Mouse (Mus musculus) hindbrain, embryonic 16.5 days (tissue): ENCODE data around the gene Gm49396. TPM values are rescaled to one million over a fixed set of nuclear protein-coding genes. Genes with fewer than 3 reads are reported as not detected.

Experiments used
- ATAC-seq: fragments of 200-750 bp; cut with Nextera tagmentation; 2 replicates; pipeline ENCODE4 v1.8.0; 2017; ENCODE audit warnings: moderate TSS enrichment, moderate library complexity
- H3K27ac ChIP-seq: fragments of 300-500 bp; sonication (generic); 2 replicates; pipeline ENCODE4 v1.5.1; 2014; ENCODE audit warnings: low read depth, mild to moderate bottlenecking, control low read depth, low read length, moderate library complexity
- H3K27me3 ChIP-seq: fragments of 300-500 bp; sonication (generic); replicated peaks from 2 replicates; pipeline ENCODE4 v1.6.1; 2014; ENCODE audit warnings: low read length; ENCODE audit not compliant: control insufficient read depth, insufficient read depth
- H3K36me3 ChIP-seq: fragments of 300-500 bp; sonication (generic); 2 replicates; pipeline ENCODE4 v1.6.1; 2014; ENCODE audit warnings: mild to moderate bottlenecking, low read length, moderate library complexity, mixed read lengths; ENCODE audit not compliant: control insufficient read depth, insufficient read depth
- H3K4me1 ChIP-seq: fragments of 300-500 bp; sonication (generic); 2 replicates; pipeline ENCODE4 v1.6.1; 2014; ENCODE audit warnings: low read depth, low read length; ENCODE audit not compliant: control insufficient read depth, insufficient read depth
- H3K4me2 ChIP-seq: fragments of 300-500 bp; sonication (generic); 2 replicates; pipeline ENCODE4 v1.6.1; 2014; ENCODE audit warnings: mild to moderate bottlenecking, low read length, control low read depth, moderate library complexity
- H3K4me3 ChIP-seq: fragments of 300-500 bp; sonication (generic); 2 replicates; pipeline ENCODE4 v1.5.1; 2014; ENCODE audit warnings: mild to moderate bottlenecking, low read length, control low read depth, moderate library complexity
- H3K9ac ChIP-seq: fragments of 300-500 bp; sonication (generic); 2 replicates; pipeline ENCODE4 v1.6.1; 2014; ENCODE audit warnings: low read depth, mild to moderate bottlenecking, control low read depth, low read length, moderate library complexity
- H3K9me3 ChIP-seq: fragments of 300-500 bp; sonication (generic); 2 replicates; pipeline ENCODE4 v1.6.1; 2014; ENCODE audit warnings: mild to moderate bottlenecking, low read length, moderate library complexity; ENCODE audit not compliant: control insufficient read depth
- WGBS: fragments of 180-500 bp; shearing (Covaris S2); extraction: QIAGEN DNeasy Blood & Tissue Kit; methylation state at CpG from one replicate; pipeline ENCODE4 v1.1.7; 2014; 5-methylcytosine and 5-hydroxymethylcytosine counted together
- polyA plus RNA-seq: library from polyadenylated mRNA; unstranded; fragments of >200 nt; fragmentation: Nextera tagmentation; extraction: Ambion mirVana; gene quantifications from 2 replicates; pipeline ENCODE4 v1.2.1, GENCODE M21; 2015

The Gm49396 gene
- polyA plus RNA-seq, 1 experiment from 2014 or later: 13.7 TPM

- Histone ChIP-seq H3K4me3 (peak overlapping the region; percentile 55), H3K9ac (peak overlapping the region; percentile 62), H3K4me1 (peaks cover 14% of the 10 kb centered on the region), H3K4me2 (peak overlapping the region; percentile 91), H3K9me3 (no peaks in the 10 kb centered on the region), H3K36me3 (peaks cover 16% of the 10 kb centered on the region), H3K27ac (peak overlapping the region; percentile 89), H3K27me3 (no peaks in the 10 kb centered on the region)
- ATAC-seq: peak; percentile 63
- WGBS: 3% methylated on average over 10 of the region's 10 CpGs
These were observed 11.6 kb upstream of the Gm49396 start for GRCm38 (mm10) chr7:30551445-30552101.

GRCm38 (mm10) chr7:30552102-30553020 is 10.8 kb upstream of the Gm49396 start, which contains the start of the genes Hspb6 and Proser3:
Gene Hspb6 (plus strand): TSS chr7:30552178.
Gene Proser3 (minus strand): TSS chr7:30552299.
- peak within 1 kb of the TSS; percentile 91 for H3K4me2 ChIP-seq
- peak; percentile 96 for ATAC-seq
- under 1% methylated on average over 44 of the region's 44 CpGs for WGBS
- peaks cover 23% of the 10 kb centered on the region for H3K36me3 ChIP-seq
- no peaks in the 10 kb centered on the region for H3K27me3 ChIP-seq
- H3K4me1 ChIP-seq: peaks cover 14% of the 10 kb centered on the region
- H3K9me3 ChIP-seq: no peaks in the 10 kb centered on the region
- H3K4me3 ChIP-seq: peak within 1 kb of the TSS; percentile 55
- peak within 1 kb of the TSS; percentile 89 for H3K27ac ChIP-seq
- peak within 1 kb of the TSS; percentile 65 for H3K9ac ChIP-seq

- H3K9ac ChIP-seq: peak overlapping the region; percentile 65
- ATAC-seq: no peak
- peak overlapping the region; percentile 81 for H3K27ac ChIP-seq
- H3K4me3 ChIP-seq: peak overlapping the region; percentile 55
- peaks cover 15% of the 10 kb centered on the region for H3K4me1 ChIP-seq
- peak overlapping the region; percentile 91 for H3K4me2 ChIP-seq
- H3K9me3 ChIP-seq: no peaks in the 10 kb centered on the region
- no peaks in the 10 kb centered on the region for H3K27me3 ChIP-seq
- 5% methylated on average over 23 of the region's 23 CpGs for WGBS
- H3K36me3 ChIP-seq: peaks cover 23% of the 10 kb centered on the region
These were observed 10.0 kb upstream of the Gm49396 start for GRCm38 (mm10) chr7:30553021-30553589.

- Histone ChIP-seq H3K4me2 (peak overlapping the region; percentile 91), H3K36me3 (peaks cover 23% of the 10 kb centered on the region), H3K9me3 (no peaks in the 10 kb centered on the region), H3K4me3 (peak overlapping the region; percentile 55; the same call in 1 of the 2 replicates), H3K4me1 (peaks cover 24% of the 10 kb centered on the region), H3K27me3 (no peaks in the 10 kb centered on the region), H3K9ac (peak overlapping the region; percentile 65), H3K27ac (no peak overlapping the region)
- 88% methylated on average over 20 of the region's 22 CpGs for WGBS
- ATAC-seq: no peak
These were observed 9.1 kb upstream of the Gm49396 start for GRCm38 (mm10) chr7:30553810-30554584.

DNA sequence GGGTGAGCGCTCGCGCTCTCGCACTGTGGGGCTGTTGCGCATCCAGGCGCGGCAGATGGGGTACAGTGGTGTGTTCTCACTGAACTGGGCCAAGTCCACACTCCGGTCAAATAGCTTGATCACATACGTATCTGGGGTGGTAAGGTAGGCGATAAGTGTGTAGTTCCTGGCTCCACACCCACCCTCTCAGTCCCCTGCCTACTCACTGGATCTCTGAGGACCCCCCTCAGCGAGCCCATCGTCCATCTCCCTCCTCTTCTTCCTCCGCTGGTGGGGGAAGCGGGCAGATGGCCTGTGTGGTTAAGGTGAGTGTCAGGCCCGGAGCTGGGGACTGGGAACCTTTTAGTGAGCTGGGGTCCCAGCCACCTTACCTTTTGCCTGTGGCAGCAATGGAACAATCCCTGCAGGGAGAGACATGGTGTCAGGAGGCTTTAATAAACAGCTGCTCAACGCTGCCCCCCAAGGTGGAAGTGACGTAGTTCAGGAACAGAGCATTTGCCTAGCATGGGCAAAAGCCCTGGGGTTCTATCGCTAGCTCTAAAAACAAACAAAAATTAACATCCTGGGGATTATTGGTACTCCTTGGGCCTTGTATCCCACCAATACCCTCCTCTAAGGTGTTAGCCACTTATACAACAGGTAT is 6.1 kb upstream of the Gm49396 start:
- no peaks in the 10 kb centered on the region for H3K9me3 ChIP-seq
- H3K27ac ChIP-seq: no peak overlapping the region
- H3K4me1 ChIP-seq: peaks cover 31% of the 10 kb centered on the region
- no peak overlapping the region for H3K9ac ChIP-seq
- H3K27me3 ChIP-seq: no peaks in the 10 kb centered on the region
- H3K4me3 ChIP-seq: no peak overlapping the region
- ATAC-seq: no peak
- 94% methylated on average over 18 of the region's 18 CpGs for whole genome bisulfite sequencing
- peaks cover 23% of the 10 kb centered on the region for H3K36me3 ChIP-seq
- no peak overlapping the region for H3K4me2 ChIP-seq

- no peak overlapping the region for H3K27ac ChIP-seq
- WGBS: 89% methylated on average over 13 of the region's 13 CpGs
- H3K4me1 ChIP-seq: peaks cover 26% of the 10 kb centered on the region
- no peak overlapping the region for H3K9ac ChIP-seq
- peak overlapping the region; percentile 99 for H3K4me2 ChIP-seq
- H3K4me3 ChIP-seq: no peak overlapping the region; the same call in 1 of the 2 replicates
- H3K9me3 ChIP-seq: no peaks in the 10 kb centered on the region
- no peaks in the 10 kb centered on the region for H3K27me3 ChIP-seq
- H3K36me3 ChIP-seq: peaks cover 23% of the 10 kb centered on the region
- ATAC-seq: no peak
These were observed 5.1 kb upstream of the Gm49396 start for GRCm38 (mm10) chr7:30557901-30558514.

DNA sequence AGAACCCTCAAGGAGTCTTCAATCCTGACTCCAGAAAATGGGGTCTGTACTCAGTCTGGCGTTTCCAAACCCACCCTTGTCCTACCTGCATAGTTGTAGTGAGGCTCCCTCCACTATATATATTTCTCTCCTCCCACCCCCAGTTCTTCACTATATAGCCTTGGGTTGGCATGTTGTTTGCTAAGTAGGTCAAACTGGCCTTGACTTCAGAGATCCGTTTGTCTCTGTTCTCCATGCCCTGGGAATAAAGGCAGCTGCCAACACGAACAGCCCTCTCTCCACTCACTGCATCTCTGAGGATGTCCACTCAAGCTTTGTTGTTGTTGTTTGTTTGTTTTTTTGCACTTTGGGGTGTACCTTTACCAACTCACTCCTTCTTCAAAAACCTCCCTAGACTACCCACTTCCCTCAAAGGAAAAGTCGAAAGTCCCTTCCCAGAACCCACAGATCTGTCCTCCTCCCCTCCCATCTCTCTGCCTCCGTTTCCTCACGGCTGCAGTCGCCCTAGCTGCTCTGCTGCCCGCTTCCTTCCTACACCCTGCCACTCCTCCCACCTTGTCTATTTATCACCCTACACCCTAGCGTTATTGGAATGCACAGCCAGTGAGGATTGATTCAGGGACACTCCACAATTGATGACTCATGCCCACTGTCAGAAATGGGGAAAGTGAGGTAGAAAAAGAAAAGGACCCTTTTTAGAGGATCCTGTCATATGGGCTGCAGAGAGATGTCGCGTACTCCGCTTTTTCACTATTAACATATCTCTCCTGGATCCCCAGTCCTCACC is 4.3 kb upstream of the Gm49396 start:
- H3K9ac ChIP-seq: peak overlapping the region; percentile 74
- H3K27me3 ChIP-seq: no peaks in the 10 kb centered on the region
- peak overlapping the region; percentile 62 for H3K4me3 ChIP-seq
- peak; percentile 0; the same call in 1 of the 2 replicates for ATAC-seq
- WGBS: 16% methylated on average over 12 of the region's 12 CpGs
- H3K9me3 ChIP-seq: no peaks in the 10 kb centered on the region
- H3K36me3 ChIP-seq: peaks cover 23% of the 10 kb centered on the region
- H3K4me1 ChIP-seq: peaks cover 20% of the 10 kb centered on the region
- peak overlapping the region; percentile 64 for H3K27ac ChIP-seq
- H3K4me2 ChIP-seq: peak overlapping the region; percentile 99
